Mouse (Mus musculus) gastrocnemius, adult 18-20 months (tissue): ENCODE data around the gene Ttc23l. TPM values are rescaled to one million over a fixed set of nuclear protein-coding genes. Genes with fewer than 3 reads are reported as not detected.
"Not testable (repeated sequence)": the region's sequence is repeated elsewhere in the genome, so short reads cannot be mapped to it uniquely, and the experiment has no call there.

Source experiments
- DNase-seq: peaks from one replicate; pipeline ENCODE4 v3.0.0; 2021; ENCODE audit warnings: low spot score
- total RNA-seq, 2 experiments: library from RNA; stranded (reverse); gene quantifications; 2 replicates each; pipeline ENCODE4 v1.2.3; 2021

The Ttc23l gene
- total RNA-seq, 2 experiments from 2014 or later, result not detected

DNA sequence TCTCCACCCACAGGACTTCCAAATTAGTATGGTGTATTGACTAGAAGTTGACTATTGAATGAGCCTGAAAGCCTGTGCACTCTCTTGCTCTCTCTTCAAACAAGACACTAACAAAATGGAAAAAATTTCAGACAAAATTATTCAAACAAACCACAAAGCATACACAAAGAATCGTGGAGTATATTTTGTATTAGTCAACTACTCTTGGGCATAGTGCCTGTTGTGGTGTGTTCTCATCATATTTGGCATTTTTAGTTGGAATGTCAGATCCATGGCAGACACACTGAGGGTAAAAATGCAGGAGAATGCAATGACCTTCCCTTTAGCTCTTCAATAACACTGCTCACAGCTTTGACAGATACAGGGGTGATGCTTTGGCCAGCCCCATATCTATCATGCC lies 32.6 kb downstream of the Ttc23l start:
- no peak for DNase-seq

DNA sequence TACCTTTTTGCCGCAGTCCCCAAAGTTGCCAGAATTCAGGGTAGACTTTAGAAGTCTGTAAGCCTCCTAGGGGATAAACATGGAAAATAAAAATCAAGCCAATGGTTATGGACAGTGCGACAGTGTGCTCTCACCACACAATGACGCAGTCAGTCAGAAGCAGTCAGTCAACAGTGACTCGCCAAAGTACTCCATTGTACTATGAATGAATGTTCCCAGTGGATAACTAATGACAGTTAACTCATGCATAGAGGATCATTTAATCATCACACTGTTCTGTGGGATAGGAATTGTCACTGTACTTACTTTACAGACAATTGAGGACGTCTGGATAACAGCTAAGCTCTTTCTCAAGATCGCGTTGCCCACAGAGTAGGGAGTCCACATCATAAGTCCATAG lies 43.3 kb downstream of the Ttc23l start:
- DNase-seq, result no peak

DNA sequence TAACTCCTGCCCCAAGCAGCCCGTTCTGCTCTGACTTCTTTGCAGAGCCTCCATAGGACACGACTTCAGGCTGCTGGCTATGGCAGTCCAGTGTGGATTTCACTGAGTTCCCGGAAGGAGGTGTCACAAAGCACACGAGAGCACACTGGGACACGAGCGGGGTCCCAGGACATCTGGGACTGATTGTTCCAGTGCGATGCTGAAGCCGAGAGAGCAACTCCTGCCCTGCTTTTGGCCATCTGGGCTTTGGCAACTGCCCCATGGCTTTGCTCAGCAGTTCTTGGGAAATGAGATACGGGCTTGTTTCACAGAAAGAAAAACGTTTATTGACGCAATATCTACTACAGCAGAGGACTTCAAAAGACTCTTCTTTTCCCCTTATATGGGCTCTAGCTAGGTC lies 52.4 kb downstream of the Ttc23l start:
- DNase-seq, result peak; percentile 53

DNA sequence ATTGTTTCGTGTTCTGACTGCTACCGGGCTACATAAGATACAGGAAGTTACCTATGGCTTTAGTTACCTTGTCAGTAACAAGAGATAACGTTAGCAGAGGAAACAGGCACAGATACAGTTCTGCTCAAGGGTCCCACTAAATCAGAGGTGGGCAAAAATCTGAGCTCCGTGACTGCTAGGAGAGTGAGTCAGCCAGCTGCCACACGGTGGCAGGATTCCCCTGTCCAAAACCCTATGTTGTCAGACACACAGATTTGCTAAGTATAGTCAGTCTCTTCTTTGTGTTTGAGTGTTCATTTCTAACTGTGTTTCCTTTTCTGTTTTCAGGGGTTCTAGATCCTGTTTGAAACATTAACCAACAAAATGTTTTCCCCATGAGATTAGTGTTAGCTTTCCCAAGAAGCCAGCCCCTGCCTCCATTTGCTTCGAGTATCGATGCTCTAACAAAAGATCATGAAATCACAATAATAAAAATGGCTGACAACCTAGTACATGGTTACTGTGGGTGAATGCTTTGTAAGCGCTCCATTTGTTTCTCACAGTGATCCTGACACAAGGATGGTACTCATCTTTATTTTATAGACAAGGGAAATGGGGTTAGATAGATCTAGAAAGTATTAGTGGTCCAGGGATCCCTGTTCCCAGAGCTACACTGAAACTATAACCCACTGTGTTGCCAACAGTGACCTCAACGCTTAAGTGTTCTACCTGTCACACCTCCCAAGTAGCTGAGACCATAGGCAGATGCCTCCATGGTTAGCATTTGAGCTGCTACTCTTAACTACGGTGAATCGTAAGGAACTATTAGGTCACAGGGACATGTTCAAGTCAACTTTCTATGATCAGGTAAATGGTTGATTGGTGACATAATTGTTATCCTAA lies 57.4 kb downstream of the Ttc23l start:
- DNase-seq, result peak; percentile 13

DNA sequence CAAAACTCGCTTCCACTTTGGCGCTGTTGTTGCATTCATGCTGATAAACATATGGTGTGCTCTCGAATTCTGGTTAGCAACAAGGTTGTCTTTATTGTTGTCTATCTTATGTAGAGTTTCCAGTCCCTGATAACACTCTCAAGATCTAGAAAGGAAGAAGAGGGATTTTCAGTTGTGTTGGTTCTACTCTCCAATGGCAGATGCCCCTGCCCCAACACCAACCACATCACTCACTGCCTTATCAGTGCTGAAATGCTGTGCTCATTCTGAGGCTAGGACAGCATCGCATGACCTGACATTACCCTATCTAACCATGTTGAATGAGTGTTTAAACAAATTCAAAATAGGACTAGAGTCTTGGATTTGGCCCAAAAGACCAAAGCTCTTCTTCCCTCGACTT lies 58.4 kb downstream of the Ttc23l start:
- DNase-seq, result no peak

DNA sequence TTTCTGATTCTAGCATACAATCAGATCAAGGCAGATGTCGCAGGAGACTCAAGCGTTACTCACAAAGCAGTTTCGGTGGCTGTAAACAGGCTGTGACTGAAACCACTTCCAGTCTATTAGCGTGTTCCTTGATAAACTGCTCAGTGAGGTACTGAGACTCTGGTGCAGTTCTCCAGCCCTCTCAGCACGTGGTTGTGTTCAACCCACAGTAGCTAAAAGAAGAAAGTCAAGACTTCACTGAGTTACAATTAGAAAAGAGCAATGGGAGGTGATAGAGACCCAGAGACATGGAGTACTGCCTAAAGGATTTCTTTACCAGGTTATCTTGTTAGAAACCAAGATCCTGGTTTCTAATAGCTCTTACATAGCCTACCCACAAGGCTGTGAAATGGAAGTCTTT lies 58.9 kb downstream of the Ttc23l start:
- no peak for DNase-seq

DNA sequence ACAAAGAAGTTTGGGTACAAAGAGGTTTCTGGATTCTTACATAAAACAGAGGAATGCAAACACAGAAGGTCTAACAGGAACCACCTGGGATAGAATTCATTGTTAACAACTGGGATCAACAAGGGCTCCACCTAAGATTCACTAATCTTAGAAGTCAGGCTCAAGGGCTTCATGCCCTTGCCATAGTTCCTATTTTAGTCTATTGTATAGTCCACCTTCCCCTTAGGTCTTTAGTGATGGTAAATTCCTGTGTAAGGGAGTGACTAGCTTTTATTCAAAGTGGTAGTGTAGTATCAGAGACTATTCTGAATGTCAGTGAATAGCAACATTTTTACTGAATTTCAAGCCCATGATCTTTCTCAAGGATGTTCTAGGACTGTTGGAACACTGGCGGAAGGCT lies 61.8 kb downstream of the Ttc23l start:
- not testable (repeated sequence) for DNase-seq

DNA sequence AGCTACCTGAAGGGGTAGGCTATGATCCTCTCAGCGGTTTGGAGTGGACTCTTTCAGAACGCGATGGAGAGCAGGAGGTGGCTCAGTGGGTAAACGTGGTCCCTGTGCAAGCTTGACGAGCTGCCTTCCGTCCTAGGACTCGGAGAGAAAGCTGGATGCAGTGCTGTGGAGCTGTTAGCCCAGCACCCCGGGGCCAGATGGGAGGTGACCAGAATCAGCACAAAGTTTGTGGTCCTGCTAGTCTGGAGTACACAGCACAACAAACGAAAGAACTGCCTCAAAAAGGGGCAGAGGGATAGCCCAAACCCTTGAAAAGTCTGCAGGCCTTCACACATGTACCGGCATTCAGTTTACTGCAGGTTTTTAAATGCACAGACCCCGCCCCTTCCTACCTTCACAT lies 62.5 kb downstream of the Ttc23l start:
- DNase-seq, result no peak

DNA sequence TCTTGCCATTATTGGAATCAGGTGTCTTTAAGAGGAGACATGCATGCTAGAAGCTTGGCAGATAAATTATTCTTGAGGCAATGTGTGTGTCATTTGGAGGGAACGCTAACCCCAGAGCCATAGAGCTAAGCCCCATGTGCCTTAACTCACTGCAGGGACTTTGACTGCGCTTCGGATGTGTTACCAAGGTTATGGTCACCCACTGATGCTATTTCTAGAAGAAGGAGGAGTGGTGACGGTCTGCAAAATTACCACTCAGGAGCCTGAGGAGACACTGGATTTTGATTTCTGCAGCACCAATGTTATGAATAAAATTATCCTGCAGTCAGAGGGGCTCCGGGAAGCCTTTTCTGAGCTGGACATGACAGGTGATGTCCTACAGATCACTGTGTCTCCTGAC lies 68.4 kb downstream of the Ttc23l start:
- DNase-seq, result no peak

DNA sequence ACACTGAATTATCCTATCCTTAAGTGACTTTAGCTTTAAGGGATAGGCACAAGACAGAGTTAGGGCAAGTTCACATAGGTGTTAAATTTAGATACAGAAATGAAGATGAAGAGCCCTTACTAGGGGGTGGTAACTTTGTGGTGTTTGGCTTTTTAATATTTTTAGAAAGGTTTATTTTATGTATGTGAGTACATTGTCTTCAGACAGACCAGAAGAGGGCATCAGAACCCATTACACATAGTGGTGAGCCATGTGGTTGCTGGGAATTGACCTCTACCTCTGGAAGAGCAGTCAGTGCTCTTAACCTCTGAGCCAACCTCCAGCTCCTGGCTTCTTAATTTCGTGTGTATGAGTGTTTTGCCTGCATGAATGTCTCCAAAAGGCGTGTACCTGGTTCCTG lies 71.2 kb downstream of the Ttc23l start:
- DNase-seq, result no peak

DNA sequence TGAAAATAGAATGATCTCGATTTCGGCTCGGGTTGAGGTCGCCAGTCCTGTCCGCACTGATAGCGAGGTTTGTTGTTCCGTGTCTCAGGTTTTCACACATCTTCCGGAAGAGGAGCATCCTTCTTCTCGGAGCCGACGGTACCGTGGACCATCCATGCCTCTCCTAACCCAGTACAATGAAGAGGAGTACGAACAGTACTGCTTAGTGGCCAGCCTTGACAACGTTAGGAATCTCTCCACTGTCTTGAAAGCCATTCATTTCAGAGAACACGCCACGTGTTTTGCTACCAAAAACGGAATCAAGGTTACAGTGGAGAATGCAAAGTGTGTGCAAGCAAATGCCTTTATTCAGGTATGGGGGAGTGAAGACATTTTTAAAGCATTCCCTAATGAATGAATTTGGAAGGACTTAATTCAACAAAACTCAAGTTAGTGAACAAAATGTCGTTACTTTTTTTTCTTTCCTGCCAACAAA lies 72.1 kb downstream of the Ttc23l start:
- no peak for DNase-seq

DNA sequence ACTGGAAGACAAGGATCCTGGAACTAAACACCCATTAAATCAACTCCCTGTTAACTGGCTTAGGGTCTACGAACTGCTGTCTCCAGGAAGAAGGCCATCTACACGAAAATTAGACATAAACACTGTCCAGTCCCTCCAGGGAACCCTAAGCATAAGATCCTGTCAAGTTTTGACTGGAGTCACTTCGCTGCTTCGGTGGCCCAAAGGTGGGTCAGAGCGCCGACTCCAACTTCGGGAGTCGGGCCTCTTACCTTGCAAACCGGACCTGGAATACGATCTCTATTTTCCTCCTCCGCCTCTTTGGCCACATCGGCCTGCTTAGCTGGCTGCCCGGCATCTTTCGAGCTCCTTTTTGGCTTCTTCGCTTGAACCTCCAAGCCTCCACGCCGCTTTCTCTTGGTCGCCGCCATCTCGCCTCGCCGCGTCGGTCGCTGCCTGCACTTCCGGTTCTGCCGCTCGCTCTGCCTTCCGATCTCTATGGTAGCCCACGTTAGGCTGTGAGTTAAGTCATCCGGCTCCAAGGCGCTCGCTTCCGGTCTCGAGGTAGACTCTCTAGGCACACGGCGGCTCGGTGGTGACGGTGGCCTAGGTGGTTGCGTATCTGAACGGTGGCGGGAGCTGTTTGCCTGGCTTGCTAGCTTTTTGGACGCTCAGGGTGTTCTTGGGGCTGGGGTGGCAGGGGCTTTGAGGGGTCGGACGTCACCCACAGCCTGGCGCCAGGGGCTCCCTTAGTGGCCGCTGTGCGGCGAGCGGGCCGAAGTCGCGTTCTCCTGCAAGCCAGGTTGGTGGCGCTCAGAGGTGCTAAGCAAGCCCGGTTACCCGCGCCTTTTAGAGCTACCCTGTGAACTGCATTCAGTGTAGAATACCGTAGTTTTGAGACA lies 72.7 kb downstream of the Ttc23l start, which contains the start of the genes Brix1 and Rad1:
Gene Brix1 (minus strand): TSS at position 464 of the 881 bp plus-strand sequence.
Gene Rad1 (plus strand): TSS at position 535 of the 881 bp plus-strand sequence.
- DNase-seq, result peak; percentile 94

DNA sequence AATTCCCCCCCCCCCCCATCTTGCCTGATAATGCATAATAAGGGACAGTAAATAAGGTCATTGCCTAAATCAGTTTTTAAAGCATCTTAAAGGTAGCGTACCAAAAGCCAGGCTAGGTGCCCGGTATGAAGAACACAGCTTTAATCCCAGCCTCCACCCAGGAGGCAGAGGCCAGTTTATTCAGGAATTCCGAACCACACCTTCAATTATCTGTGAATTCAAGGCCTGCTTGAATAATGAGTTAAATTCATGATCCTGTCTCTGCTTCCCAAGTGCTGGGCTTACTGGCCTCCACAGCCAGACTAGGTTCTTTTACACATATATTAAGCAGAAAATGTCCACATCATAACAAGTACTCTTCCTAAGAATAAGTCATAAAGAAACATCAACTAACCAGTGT lies 87.5 kb downstream of the Ttc23l start:
- no peak for DNase-seq

DNA sequence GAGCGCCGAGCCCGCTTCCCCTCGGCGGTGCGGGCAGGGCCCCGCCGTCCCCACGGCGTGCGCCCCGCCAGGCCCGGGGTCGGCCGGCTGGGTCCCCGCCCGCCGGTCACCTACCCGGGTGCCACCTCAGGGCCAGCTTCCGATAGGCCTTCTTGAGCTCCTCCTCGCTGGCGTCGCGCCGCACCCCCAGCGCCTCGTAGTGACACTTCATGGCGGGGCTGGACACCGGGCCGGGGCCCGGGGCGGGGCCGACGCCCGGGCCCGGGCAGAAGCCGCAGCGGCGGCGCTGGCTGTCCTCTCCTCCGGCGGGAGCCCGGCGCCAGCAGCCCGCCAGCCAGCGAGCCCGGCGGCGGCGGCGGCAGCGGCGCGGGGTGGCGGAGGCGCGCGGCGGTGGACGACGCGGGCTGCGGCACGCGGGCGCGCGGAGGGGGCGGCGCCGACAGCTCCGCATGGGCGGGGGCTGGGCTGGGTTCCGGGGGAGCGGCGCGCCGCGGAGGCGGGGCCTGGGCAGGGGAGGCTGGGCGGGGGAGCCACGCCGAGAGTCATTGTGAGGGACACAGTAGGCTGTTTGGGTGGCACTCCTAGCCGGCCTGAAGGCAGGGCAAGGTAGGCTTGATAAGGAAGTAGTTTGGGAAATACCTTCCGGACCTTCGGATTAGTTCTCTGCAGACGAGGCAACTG lies 88.2 kb downstream of the Ttc23l start, which contains the start of gene Dnajc21:
Gene Dnajc21 (minus strand): TSS at position 366 of the 681 bp plus-strand sequence.
- peak; percentile 88 for DNase-seq

DNA sequence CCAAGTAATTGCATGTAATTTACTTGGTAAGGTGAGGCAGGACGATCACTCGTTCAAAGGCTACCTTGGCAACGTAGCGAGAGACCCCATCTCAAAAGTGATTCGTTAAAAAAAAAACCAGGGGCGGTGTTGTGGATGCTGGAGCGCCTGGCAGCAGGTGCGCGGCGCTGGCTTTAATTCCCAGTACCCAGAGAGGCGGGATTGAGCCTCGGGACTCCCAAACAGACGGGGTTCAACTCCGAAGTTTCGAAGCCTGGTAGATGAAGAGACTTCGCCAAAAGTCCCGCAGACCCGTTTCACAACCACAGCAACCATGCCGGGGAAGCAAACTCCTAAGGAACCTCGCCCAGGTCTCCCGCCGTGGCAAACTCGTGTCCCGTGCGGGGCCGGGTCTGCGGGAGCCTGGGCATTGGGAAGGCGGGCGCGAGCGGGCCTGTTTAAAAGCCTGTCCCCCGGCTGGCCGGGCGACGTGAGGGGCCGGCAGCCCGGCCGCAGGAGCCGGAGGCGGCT lies 88.8 kb downstream of the Ttc23l start:
- DNase-seq, result no peak

DNA sequence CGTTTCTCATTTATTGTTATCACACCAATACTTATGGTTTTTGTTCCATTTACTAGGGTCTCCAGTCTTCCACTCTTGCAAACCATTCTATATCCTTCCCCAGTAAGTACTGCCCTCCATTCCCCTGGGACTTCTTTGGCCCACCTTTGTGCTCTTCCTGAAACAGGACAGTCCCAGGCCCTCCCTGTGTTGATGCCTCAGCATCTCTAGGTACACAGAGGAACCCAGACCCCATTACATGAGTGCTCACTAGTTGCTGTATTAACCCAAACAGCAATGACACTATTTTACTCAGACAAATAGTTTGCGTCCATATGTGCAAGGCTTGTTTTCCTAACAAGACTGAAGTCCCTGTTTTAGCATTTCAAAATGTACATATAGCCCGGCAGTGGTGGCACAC lies 89.7 kb downstream of the Ttc23l start:
- DNase-seq, result no peak

DNA sequence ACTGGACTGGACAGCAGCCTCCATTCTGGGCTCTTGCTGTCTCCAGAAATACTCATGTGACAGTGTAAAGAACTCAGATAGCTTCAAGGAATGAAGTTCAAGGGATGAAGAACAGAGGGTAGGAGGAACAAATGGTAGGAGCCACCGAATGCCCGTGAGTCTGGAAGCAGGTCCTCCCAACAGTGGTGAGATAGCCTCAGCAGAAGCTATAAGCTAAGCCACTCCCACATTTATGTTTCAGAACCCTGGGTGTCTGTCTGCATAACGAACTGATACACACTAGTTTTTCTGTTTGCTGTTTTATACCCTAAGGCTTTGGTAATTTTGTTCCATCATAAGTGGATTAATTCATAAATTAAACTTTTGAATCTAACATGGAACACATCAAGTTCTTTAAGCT lies 93.8 kb downstream of the Ttc23l start:
- no peak for DNase-seq

DNA sequence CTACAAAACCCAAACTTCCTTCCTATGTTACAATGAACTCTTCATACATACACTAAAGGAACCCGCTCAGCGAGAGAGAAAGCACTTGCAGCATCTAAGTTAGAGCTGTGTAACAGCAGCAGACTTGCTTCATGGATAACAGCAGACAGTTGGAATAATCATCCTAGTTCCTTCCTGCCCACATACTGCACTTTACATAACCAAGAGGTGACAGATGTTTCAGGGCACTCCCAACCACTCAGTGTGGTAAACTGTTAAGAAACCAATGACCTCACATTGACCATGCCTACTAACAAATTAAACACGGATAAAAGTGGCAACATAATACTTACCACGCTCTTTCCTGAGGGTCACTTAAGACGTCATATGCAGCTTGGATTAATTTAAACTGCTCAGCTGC lies 94.9 kb downstream of the Ttc23l start:
- no peak for DNase-seq

DNA sequence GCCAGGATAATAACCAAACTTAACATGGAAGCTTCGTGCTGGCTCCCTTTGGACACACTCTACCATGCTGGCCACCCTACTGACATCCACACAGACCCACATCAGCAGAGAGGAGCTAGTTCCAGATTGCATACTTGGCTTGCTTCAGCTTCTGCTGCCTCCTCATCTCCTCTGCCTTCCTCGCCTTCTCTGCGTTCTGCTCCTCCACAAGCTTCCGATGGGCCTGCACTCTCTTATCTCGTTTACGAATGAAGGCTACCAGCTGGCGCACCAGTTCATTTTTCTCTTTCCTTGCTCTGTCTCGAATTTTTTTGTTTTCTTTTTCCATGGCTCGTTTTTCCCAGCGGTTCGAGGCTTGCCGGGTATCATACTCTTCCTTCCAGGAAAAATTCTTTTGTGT lies 97.5 kb downstream of the Ttc23l start:
- no peak for DNase-seq
